Mouse (Mus musculus) neural tube, embryonic 11.5 days (tissue): ENCODE results near the gene Mypn. TPM values are rescaled to one million over a fixed set of nuclear protein-coding genes. Genes with fewer than 3 reads are reported as not detected.
A peak's percentile ranks its signal among the peaks of the same experiment; 100 is the strongest.

Source experiments
- ATAC-seq: fragments of 200-750 bp; cut with Nextera tagmentation; 2 replicates; pipeline ENCODE4 v1.8.0; 2017; ENCODE audit warnings: moderate number of reproducible peaks, mild to moderate bottlenecking, moderate TSS enrichment, moderate library complexity; ENCODE audit not compliant: insufficient read depth, low FRiP score, low TSS enrichment
- DNase-seq: peaks from one replicate; pipeline ENCODE4 v3.0.0-alpha.2; 2015; ENCODE audit warnings: low spot score
- H3K27ac ChIP-seq: fragments of 300-500 bp; sonication (generic); 2 replicates; pipeline ENCODE4 v1.5.1; 2014; ENCODE audit warnings: low read depth, mild to moderate bottlenecking, low read length
- H3K27me3 ChIP-seq: fragments of 300-500 bp; sonication (generic); 2 replicates; pipeline ENCODE4 v1.6.1; 2014; ENCODE audit warnings: mild to moderate bottlenecking, low read length, mixed read lengths; ENCODE audit not compliant: control insufficient read depth, insufficient read depth
- H3K36me3 ChIP-seq: fragments of 300-500 bp; sonication (generic); 2 replicates; pipeline ENCODE4 v1.6.1; 2014; ENCODE audit warnings: mild to moderate bottlenecking, low read length, moderate library complexity, mixed read lengths; ENCODE audit not compliant: control insufficient read depth, insufficient read depth
- H3K4me1 ChIP-seq: fragments of 300-500 bp; sonication (generic); 2 replicates; pipeline ENCODE4 v1.6.1; 2014; ENCODE audit warnings: low read length, mixed read lengths; ENCODE audit not compliant: control insufficient read depth, insufficient read depth
- H3K4me2 ChIP-seq: fragments of 300-500 bp; sonication (generic); 2 replicates; pipeline ENCODE4 v1.6.1; 2014; ENCODE audit warnings: low read depth, mild to moderate bottlenecking, moderate library complexity
- H3K4me3 ChIP-seq: fragments of 300-500 bp; sonication (generic); 2 replicates; pipeline ENCODE4 v1.5.1; 2014; ENCODE audit warnings: low read depth, low read length
- H3K9ac ChIP-seq: fragments of 300-500 bp; sonication (generic); 2 replicates; pipeline ENCODE4 v1.6.1; 2014; ENCODE audit warnings: mild to moderate bottlenecking, low read length
- H3K9me3 ChIP-seq: fragments of 300-500 bp; sonication (generic); 2 replicates; pipeline ENCODE4 v1.6.1; 2016; ENCODE audit warnings: low read length; ENCODE audit not compliant: control insufficient read depth
- WGBS: fragments of 180-500 bp; shearing (Covaris S2); extraction: QIAGEN DNeasy Blood & Tissue Kit; methylation state at CpG from one replicate; pipeline ENCODE4 v1.1.7; 2014; 5-methylcytosine and 5-hydroxymethylcytosine counted together
- polyA plus RNA-seq: library from polyadenylated mRNA; unstranded; fragments of >200 nt; fragmentation: Nextera tagmentation; extraction: Ambion mirVana; gene quantifications from 2 replicates; pipeline ENCODE4 v1.2.1, GENCODE M21; 2014

Gene Mypn
- polyA plus RNA-seq, 1 experiment from 2014 or later, result 0.90 TPM

DNA sequence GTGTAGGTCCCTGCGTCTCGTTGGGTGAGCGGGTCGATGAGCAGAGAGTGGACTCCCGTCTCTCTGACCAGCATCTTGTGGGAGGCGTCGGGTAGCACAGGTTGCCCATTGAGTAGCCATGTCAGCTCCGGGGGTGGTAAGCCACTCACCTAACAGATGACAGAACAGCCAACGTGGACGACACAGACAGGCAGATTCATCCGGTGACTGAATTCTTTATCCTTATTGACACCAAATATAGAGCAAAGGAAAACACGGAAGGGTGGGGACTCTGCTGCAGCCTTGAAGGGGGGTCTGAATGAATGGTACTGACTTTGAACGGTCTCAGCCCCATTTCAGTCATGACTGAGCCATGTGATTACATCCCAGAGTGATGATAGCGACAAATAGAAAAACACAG, 81.8 kb downstream of the Mypn start:
- no peak overlapping the region for H3K4me2 ChIP-seq
- no peaks in the 10 kb centered on the region for H3K27me3 ChIP-seq
- H3K27ac ChIP-seq, result no peak overlapping the region
- H3K9ac ChIP-seq, result no peak overlapping the region
- DNase-seq (no peak), ATAC-seq (no peak)
- no peaks in the 10 kb centered on the region for H3K4me1 ChIP-seq
- WGBS, result 83% methylated on average over 14 of the region's 14 CpGs
- no peak overlapping the region for H3K4me3 ChIP-seq
- no peaks in the 10 kb centered on the region for H3K36me3 ChIP-seq
- no peaks in the 10 kb centered on the region for H3K9me3 ChIP-seq

DNA sequence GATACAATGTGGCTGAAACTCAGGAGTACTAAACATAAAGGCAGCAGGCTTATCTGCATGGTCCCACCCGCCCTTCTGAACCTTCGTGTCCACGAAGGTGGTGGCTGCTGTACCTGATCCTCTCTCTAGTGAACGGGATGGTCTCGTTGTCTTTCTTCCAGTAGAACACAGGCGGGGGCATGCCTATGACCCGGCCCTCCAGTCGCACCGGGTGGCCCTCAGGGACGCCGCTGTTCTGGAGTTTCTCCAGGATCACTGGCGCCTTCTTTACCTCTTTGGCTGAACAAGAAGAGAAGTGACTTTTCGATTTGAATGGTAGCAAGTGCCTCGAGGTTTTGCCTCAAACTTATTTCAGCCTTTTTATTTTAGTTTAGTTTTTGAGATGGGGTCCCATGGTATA, 83.8 kb downstream of the Mypn start:
- H3K27me3 ChIP-seq, result no peaks in the 10 kb centered on the region
- H3K9me3 ChIP-seq, result no peaks in the 10 kb centered on the region
- no peak overlapping the region for H3K4me3 ChIP-seq
- H3K4me2 ChIP-seq, result no peak overlapping the region
- no peak overlapping the region for H3K27ac ChIP-seq
- H3K9ac ChIP-seq, result no peak overlapping the region
- no peaks in the 10 kb centered on the region for H3K4me1 ChIP-seq
- no peak for DNase-seq
- no peak for ATAC-seq
- WGBS, result 83% methylated on average over 14 of the region's 14 CpGs
- no peaks in the 10 kb centered on the region for H3K36me3 ChIP-seq

DNA sequence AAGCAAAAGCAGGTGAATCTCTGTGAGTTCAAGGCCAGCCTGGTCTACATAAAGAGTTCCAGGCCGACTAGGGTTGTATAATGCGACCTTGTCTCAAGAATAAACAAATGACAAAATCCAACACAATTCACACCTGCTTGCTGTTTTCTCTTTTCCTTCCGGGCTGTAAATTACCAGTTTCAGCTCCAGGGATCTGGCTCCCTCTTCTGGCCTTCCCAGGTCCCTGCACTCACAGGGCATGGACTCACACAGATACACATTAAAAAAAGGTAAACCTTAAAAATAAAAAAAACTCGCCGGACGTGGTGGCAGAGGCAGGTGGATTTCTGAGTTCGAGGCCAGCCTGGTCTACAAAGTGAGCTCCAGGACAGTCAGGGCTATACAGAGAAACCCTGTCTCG, 86.2 kb downstream of the Mypn start:
- Histone ChIP-seq H3K4me1 (no peaks in the 10 kb centered on the region), H3K27ac (no peak overlapping the region), H3K9me3 (no peaks in the 10 kb centered on the region), H3K4me2 (no peak overlapping the region), H3K27me3 (no peaks in the 10 kb centered on the region), H3K4me3 (no peak overlapping the region), H3K9ac (no peak overlapping the region), H3K36me3 (no peaks in the 10 kb centered on the region)
- no peak for ATAC-seq
- no peak for DNase-seq
- 90% methylated on average over 8 of the region's 8 CpGs for WGBS

DNA sequence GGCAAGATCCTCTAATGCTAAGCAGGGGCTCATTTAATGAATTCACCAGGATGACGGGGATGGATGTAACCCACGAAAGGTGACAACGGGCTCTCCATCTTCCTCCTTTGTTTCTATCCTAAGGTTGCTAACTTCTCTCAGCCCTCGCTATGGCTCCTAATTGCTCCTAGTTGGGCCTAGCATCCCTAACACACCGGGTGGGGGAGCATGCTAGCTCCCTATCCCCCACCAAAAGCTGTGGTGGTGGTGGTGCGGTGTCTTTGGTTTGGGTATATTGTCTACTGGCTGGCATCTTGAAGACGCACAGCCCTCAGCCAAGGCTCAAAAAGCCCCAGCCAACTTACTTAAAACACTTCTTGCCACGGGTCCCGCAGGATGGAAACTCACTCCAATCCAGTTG, 87.4 kb downstream of the Mypn start:
- WGBS, result 95% methylated on average over 9 of the region's 9 CpGs
- H3K4me2 ChIP-seq, result no peak overlapping the region
- DNase-seq (no peak), ATAC-seq (no peak)
- H3K27ac ChIP-seq, result no peak overlapping the region
- H3K4me1 ChIP-seq, result no peaks in the 10 kb centered on the region
- no peak overlapping the region for H3K4me3 ChIP-seq
- no peaks in the 10 kb centered on the region for H3K36me3 ChIP-seq
- H3K9ac ChIP-seq, result no peak overlapping the region
- no peaks in the 10 kb centered on the region for H3K9me3 ChIP-seq
- H3K27me3 ChIP-seq, result no peaks in the 10 kb centered on the region

DNA sequence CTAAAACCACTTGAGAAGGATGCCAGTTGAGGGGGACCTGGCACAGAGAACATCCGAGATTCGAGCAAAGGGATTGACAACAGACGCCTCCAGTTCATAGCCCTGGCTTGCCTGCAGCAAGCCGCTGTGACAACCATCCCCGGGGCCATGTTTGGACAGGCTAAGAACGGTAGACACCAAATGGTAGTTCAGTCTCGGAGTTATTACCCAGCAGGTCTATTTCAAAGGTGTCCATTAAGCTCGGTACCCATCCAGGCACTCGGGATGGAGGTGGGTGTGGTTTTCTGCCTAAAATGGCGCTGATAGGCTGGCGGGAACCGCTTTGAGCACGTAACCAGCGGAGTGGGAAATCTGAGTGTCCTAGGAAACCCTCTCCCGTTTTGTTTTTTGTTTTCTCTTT, 87.9 kb downstream of the Mypn start:
- WGBS, result 82% methylated on average over 15 of the region's 15 CpGs

DNA sequence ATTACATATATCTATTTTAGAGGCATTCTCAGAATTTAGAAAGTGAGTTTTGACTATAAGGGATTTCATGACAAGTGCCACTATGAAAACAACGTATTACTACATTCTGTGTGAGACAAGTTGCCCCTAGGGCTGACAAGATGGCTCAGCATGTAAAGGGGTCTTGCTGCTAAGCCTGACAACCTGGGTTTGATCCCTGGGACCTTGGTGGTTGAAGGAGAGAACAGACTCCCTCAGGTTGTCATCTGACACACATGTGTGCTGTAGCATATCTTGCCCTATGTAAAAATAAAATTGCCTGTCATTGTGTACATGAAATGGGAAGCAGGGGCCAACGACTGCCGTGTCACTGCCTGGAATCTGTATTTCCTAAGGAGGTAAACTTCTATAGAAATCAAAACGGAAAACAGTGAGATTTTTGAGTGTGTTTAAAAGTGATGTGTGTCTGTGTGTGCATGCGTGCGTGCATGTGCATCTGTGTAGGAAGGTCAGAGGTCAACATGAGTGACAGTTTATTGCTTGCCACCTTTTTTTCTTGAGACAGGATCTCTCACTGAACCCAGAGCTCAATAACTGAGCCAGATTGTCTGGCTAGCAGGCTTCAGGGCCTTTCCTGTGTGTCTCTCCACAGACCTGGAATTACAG, 89.9 kb downstream of the Mypn start:
- 85% methylated on average over 6 of the region's 6 CpGs for WGBS
- H3K9me3 ChIP-seq, result no peaks in the 10 kb centered on the region
- H3K4me3 ChIP-seq, result no peak overlapping the region
- ATAC-seq (no peak), DNase-seq (no peak)
- no peaks in the 10 kb centered on the region for H3K27me3 ChIP-seq
- no peak overlapping the region for H3K27ac ChIP-seq
- H3K4me1 ChIP-seq, result no peaks in the 10 kb centered on the region
- H3K9ac ChIP-seq, result no peak overlapping the region
- H3K4me2 ChIP-seq, result no peak overlapping the region
- no peaks in the 10 kb centered on the region for H3K36me3 ChIP-seq

More for the DNA sequence above, 87.9 kb downstream of the Mypn start:
- Histone ChIP-seq H3K36me3 (no peaks in the 10 kb centered on the region), H3K27me3 (no peaks in the 10 kb centered on the region), H3K27ac (no peak overlapping the region), H3K9me3 (no peaks in the 10 kb centered on the region), H3K4me1 (no peaks in the 10 kb centered on the region), H3K4me2 (no peak overlapping the region), H3K9ac (no peak overlapping the region), H3K4me3 (no peak overlapping the region)
- ATAC-seq, result no peak
- DNase-seq, result no peak

DNA sequence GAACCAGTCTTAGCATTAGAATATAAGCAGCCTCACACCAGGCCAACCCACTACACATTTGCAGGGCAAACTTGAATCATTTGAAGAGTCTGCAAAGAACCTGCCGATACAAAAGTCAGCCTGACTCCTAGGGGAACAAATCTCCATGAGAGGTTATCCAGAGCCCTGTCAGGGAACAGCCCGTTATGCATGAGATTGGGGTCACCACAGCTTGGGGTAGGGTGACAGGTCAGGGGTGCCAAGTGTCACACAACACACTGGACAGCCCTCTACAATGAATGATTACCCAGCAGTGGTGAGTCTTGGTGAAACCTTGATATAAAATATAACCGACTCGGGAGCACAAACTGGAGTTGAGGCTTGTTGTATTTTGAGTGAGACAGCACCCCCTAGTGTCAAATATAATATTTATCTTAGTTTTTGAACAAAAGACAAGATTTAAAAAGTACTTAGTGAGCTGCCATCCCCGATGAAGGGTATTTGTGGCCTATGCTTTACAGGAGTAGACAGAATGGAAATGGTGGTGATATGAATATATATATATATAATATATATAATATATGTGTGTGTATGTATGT, 90.6 kb downstream of the Mypn start:
- no peak for ATAC-seq
- no peaks in the 10 kb centered on the region for H3K27me3 ChIP-seq
- H3K9me3 ChIP-seq, result no peaks in the 10 kb centered on the region
- no peaks in the 10 kb centered on the region for H3K36me3 ChIP-seq
- no peak for DNase-seq
- no peak overlapping the region for H3K27ac ChIP-seq
- 59% methylated on average over 5 of the region's 5 CpGs for WGBS
- no peak overlapping the region for H3K4me2 ChIP-seq
- H3K4me1 ChIP-seq, result no peaks in the 10 kb centered on the region
- no peak overlapping the region for H3K9ac ChIP-seq
- no peak overlapping the region for H3K4me3 ChIP-seq

DNA sequence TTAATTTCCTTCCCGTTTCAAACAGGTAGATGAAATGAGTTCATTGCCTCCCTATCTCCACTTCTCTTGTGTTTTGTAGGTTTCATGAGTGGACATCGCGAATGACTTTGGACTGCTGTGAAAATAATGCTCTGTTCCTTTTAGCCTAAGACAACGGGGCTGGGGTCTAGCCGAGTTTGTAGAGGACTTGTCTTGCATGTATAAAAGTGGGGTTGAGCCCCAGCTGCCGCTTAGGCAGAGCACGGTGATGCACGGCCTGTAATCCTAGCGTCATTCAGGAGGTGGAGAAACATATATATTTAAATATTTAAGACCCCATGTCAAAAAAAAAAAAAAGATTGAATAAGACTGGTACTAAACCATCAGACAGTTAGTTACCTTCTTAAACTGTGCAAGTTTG, 103.1 kb downstream of the Mypn start:
- Histone ChIP-seq H3K27ac (no peak overlapping the region), H3K4me1 (peaks cover 4% of the 10 kb centered on the region; the same call in 1 of the 2 replicates)
- WGBS, result 15% methylated on average over 9 of the region's 9 CpGs

DNA sequence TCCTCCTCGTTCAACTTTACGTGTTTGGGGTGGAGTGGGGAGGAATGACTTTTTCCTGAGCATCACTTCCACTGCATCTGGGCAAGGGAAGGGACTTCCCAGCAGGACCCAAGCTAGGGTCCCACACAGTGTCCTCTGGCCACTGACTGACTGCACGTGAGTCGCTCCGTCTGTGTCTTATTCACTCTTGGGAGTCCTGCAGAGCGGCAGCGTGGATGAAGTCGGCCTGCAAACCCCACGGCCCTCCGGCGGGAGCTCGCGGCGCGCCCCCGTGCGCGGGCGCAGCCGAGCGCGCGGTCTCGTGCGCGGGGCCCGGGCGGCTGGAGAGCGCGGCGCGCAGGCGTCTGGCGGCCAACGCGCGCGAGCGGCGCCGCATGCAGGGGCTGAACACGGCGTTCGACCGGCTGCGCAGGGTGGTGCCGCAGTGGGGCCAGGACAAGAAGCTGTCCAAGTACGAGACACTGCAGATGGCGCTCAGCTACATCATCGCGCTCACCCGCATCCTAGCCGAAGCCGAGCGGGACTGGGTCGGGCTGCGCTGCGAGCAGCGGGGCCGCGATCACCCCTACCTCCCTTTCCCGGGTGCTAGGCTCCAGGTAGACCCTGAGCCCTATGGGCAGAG, 103.7 kb downstream of the Mypn start:
- Histone ChIP-seq H3K27me3 (peaks cover 9% of the 10 kb centered on the region), H3K36me3 (no peaks in the 10 kb centered on the region), H3K4me3 (peak overlapping the region; percentile 48), H3K9ac (peak overlapping the region; percentile 61), H3K9me3 (no peaks in the 10 kb centered on the region), H3K4me1 (peaks cover 4% of the 10 kb centered on the region; the same call in 1 of the 2 replicates), H3K27ac (no peak overlapping the region), H3K4me2 (peak overlapping the region; percentile 78)
- WGBS, result under 1% methylated on average over 62 of the region's 62 CpGs
- peak; percentile 88 for ATAC-seq
- DNase-seq, result peak; percentile 78

More for the DNA sequence above, 103.1 kb downstream of the Mypn start:
- H3K27me3 ChIP-seq, result peaks cover 9% of the 10 kb centered on the region
- H3K9me3 ChIP-seq, result no peaks in the 10 kb centered on the region
- H3K4me3 ChIP-seq, result peak overlapping the region; percentile 48
- H3K36me3 ChIP-seq, result no peaks in the 10 kb centered on the region
- no peak for DNase-seq
- peak overlapping the region; percentile 78 for H3K4me2 ChIP-seq
- no peak for ATAC-seq
- peak overlapping the region; percentile 61 for H3K9ac ChIP-seq
